Mouse (Mus musculus): Measurements from ENCODE around the gene Lrrc56. TPM values are rescaled to one million over a fixed set of nuclear protein-coding genes. Genes with fewer than 3 reads are reported as not detected.

The Lrrc56 gene
- total and polyA plus RNA-seq, 3 experiments: 0.46 to 1.4 (median 0.93) TPM

DNA sequence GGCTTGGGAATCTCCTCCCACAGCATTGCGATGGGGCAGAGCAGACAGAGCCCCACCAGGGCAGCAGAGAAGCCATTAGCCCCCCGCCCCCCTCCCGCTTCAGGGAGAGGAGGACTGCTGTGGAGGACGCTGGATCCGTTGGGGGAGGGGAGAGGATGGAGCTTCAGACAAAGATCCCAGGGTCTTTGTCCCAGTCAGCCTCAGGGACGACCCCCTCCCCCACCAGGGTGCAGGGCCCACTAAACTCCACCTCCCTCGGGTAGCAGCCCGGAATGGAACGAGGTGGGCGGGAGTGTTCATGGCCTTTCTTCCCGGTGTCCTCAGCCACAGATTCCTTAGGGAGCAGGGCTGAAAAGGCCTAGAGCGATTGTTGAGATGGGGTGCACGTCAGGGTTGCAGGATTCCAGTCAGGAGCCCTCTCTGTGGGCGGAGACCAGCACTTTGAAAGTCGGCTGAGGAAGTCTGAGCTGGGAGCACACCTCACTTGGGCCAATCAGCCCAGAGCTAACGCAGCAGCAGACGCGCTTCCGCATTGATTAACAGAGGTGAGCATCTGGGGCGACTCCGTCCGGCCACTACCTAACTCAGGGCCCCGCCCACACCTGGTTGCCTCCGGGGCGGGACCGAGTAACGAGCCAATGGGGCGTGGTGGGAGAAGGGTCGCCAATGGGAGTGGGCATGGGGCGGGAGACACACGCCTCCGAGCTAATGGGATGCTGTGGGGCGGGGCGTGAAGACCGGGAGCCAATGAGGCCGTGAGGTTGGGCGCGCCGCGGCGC, 21.3 kb downstream of the Lrrc56 start, which contains the start of gene Rassf7:
Gene Rassf7 (plus strand): TSS at position 760 of the 779 bp plus-strand sequence.
- Histone ChIP-seq H3K4me1 (ENCODE audit: control insufficient read depth in 1 of 2, insufficient read depth in 2 of 2) (peaks cover 10 to 30% of the 10 kb centered on the region in 2 experiments), H3K4me3 (replicated peaks in 1 of 3; ENCODE audit: low read depth in 2 of 3, low read length in 2 of 3, poor library complexity in 1 of 3) (peak within 1 kb of the TSS; percentile 65 to 84 (median 74)), H3K9me3 (replicated peaks; ENCODE audit: low read length) (no peaks in the 10 kb centered on the region), H3K79me2 (replicated peaks; ENCODE audit: control insufficient read depth, extremely low read depth, insufficient read depth, poor library complexity, severe bottlenecking) (no peaks in the 10 kb centered on the region), H3K27ac (ENCODE audit: insufficient read depth, low read depth) (no peak within 1 kb of the TSS; the same call in 1 of the 2 replicates), H3K27me3 (replicated peaks) (peaks cover 32% of the 10 kb centered on the region), H3K36me3 (replicated peaks in 1 of 2; ENCODE audit: control insufficient read depth in 1 of 2, insufficient read depth in 1 of 2, low read length in 1 of 2) (peaks cover 0 to 28% of the 10 kb centered on the region in 2 experiments), H3K9ac (ENCODE audit: insufficient read depth, low read depth) (peak within 1 kb of the TSS; percentile 49), H3K4me2 (ENCODE audit: insufficient read depth, low read depth, poor library complexity, severe bottlenecking) (peak within 1 kb of the TSS; percentile 64)
- DNase-seq (ENCODE audit: extremely low read depth): peak; percentile 98
- TF ChIP-seq RCOR1 (conservative IDR thresholded peaks at IDR 0.05; ENCODE audit: low read depth, low read length): 0 out of 2 replicates have a peak, but pooled peaks have one; percentile 18
- peak; percentile 67; the same call in 1 of the 2 replicates for TF ChIP-seq NELFE (IDR thresholded peaks at IDR 0.05; ENCODE audit: low read depth, low read length)
- TF ChIP-seq MXI1 (IDR thresholded peaks at IDR 0.05; ENCODE audit: low read depth, low read length): peak; percentile 61
- no peak for TF ChIP-seq ZC3H11A (IDR thresholded peaks at IDR 0.05; ENCODE audit: low read depth, low read length)
- TF ChIP-seq HCFC1 (IDR thresholded peaks at IDR 0.05; ENCODE audit: low read depth, low read length): peak; percentile 26; the same call in 1 of the 2 replicates
- no peak for TF ChIP-seq CTCF (conservative IDR thresholded peaks at IDR 0.05 in 1 of 2, IDR thresholded peaks at IDR 0.05 in 1 of 2; ENCODE audit: low read depth in 2 of 2, low read length in 2 of 2)
- peak; percentile 81 for TF ChIP-seq POLR2A (IDR thresholded peaks at IDR 0.05; ENCODE audit: low read depth, low read length)
- peak; percentile 9; the same call in 1 of the 2 replicates for TF ChIP-seq MAZ (IDR thresholded peaks at IDR 0.05; ENCODE audit: low read depth, low read length)
- TF ChIP-seq TBP (conservative IDR thresholded peaks at IDR 0.05; ENCODE audit: low read depth, low read length): 0 out of 2 replicates have a peak, but pooled peaks have one; percentile 63
- TF ChIP-seq JUND (conservative IDR thresholded peaks at IDR 0.05; ENCODE audit: low read depth, low read length): no peak
- no peak for TF ChIP-seq PAX5 (IDR thresholded peaks at IDR 0.05; ENCODE audit: low read length)
- TF ChIP-seq UBTF (IDR thresholded peaks at IDR 0.05; ENCODE audit: low read depth, low read length): no peak
- peak; percentile 61; the same call in 1 of the 2 replicates for TF ChIP-seq TCF12 (IDR thresholded peaks at IDR 0.05; ENCODE audit: low read depth, low read length)
- TF ChIP-seq BHLHE40 (IDR thresholded peaks at IDR 0.05; ENCODE audit: low read depth, low read length): no peak
- TF ChIP-seq CHD2 (IDR thresholded peaks at IDR 0.05; ENCODE audit: low read length): peak; percentile 66; the same call in 1 of the 2 replicates
- no peak for TF ChIP-seq ZKSCAN1 (IDR thresholded peaks at IDR 0.05; ENCODE audit: borderline replicate concordance, low read depth, low read length)
- TF ChIP-seq ELF1 (IDR thresholded peaks at IDR 0.05; ENCODE audit: low read depth, low read length): peak; percentile 94
- no peak for TF ChIP-seq MYC (IDR thresholded peaks at IDR 0.05; ENCODE audit: low read depth, low read length)
- peak; percentile 31; the same call in 1 of the 2 replicates for TF ChIP-seq NRF1 (IDR thresholded peaks at IDR 0.05; ENCODE audit: low read depth, low read length)
- in situ Hi-C loops (cut with MboI; ENCODE audit: low pct_ligation_motif_present, low pct_unique_long_range_greater_than_20kb, low sequenced_read_pairs): no loop called here
- dilution Hi-C loops (cut with MboI; ENCODE audit: extremely low pct_ligation_motif_present, extremely low pct_unique_long_range_greater_than_20kb, low sequenced_read_pairs): no loop called here

Measured in CH12.LX (cell line).